8 mouse cellular contexts compared by ENCODE assay signal in the genomic region with DNA sequence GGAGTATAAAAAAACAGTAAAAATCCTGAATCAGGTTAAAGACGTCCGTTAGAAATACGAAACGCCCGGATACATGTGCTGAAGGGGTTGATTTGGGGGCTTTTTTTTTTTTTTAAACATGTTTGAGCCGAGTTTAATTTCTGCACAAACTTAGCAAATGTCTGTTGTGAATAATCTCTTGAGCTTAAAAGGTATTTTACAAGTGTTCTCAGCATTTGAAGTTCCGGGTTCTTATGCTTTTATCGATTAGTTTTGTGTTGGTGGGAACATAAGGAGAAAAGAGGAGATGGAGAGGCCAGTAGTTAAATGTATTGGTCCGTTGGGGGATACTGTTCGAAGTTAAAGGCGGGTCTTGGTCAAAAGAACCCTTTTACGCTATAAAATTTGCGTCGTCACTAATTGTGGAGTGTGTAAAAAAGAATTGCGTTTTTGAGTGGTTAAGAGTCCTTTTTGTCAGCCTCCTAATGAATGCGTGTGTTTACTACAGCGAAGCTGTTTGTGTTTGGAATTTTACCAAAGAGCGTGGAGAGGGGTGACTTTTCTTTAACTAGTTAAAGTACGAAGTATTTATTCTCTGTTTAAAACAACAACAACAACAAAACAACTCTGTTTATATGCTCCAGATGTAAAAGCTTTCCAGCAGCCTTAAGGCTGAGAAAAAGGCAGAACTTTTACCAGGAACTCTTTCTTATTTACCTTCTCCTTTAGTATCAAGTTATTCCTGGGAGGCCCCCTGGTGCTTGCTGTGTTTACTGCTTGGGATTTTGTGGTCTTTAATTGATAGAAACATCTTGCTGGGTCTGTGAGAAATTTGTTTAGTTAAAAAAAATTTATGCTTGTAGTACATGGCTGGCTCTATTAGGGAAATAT. TPM values are rescaled to one million over a fixed set of nuclear protein-coding genes. Genes with fewer than 3 reads are reported as not detected.
A peak's percentile ranks its signal among the peaks of the same experiment; 100 is the strongest.
DNase-seq lines count a peak whose midpoint lies in the region; ATAC-seq and TF ChIP-seq lines count a peak whose summit lies in the region.

No protein-coding gene starts in this region.

- no peak for ATAC-seq in hindbrain, embryonic 14.5 days (ENCODE audit: low FRiP score)

- H3K4me1 ChIP-seq in forebrain, embryonic 10.5 days: peaks cover 17% of the 10 kb centered on the region
- peaks cover 17% of the 10 kb centered on the region for H3K4me1 ChIP-seq in hindbrain, embryonic 14.5 days (replicated peaks; ENCODE audit: control insufficient read depth, insufficient read depth, low read length)
- peaks cover 10% of the 10 kb centered on the region for H3K4me1 ChIP-seq in liver, adult 2 months (ENCODE audit: control insufficient read depth, insufficient read depth, low read length)

- H3K36me3 ChIP-seq in forebrain, embryonic 10.5 days (replicated peaks): peaks cover 8% of the 10 kb centered on the region
- H3K36me3 ChIP-seq in hindbrain, embryonic 14.5 days (replicated peaks; ENCODE audit: control insufficient read depth, insufficient read depth): no peaks in the 10 kb centered on the region
- no peaks in the 10 kb centered on the region for H3K36me3 ChIP-seq in liver, adult 2 months (ENCODE audit: control insufficient read depth, insufficient read depth, low read length)

- no peak for TF ChIP-seq CTCF in liver, adult 2 months (IDR thresholded peaks at IDR 0.05; ENCODE audit: low read depth, low read length)

- H3K4me2 ChIP-seq in hindbrain, embryonic 14.5 days (replicated peaks): peak overlapping the region; percentile 81

- peak overlapping the region; percentile 98 for H3K4me3 ChIP-seq in forebrain, embryonic 10.5 days
- peak overlapping the region; percentile 73 for H3K4me3 ChIP-seq in hindbrain, embryonic 14.5 days (replicated peaks; ENCODE audit: low read length)
- peak overlapping the region; percentile 93 for H3K4me3 ChIP-seq in liver, adult 2 months (ENCODE audit: insufficient read depth, low read depth, low read length)

- intact Hi-C loops in heart, postnatal 25 days (cut with DNase I): loop anchor here (2.0 to 5.0 kb wide), 4 partner anchors 43 to 327 kb away; no protein-coding TSS in a partner anchor

- DNase-seq in heart, adult 11 months: peak; percentile 90
- DNase-seq in heart, postnatal 25 days (ENCODE audit: low spot score): no peak
- DNase-seq in adrenal gland, postnatal 14 days: peak; percentile 72
- DNase-seq in forebrain, embryonic 10.5 days (ENCODE audit: extremely low spot score, low spot score): no peak
- peak; percentile 66 for DNase-seq in hindbrain, embryonic 14.5 days (ENCODE audit: low spot score)
- DNase-seq in liver, adult 2 months (ENCODE audit: extremely low read depth, low read depth, low spot score): peak; percentile 53
- DNase-seq in neural tube, embryonic 10.5 days (ENCODE audit: extremely low spot score, low spot score): peak; percentile 17
- no peak for DNase-seq in natural killer cell, adult 2 months (ENCODE audit: low spot score in 2 of 2)

- H3K79me2 ChIP-seq in liver, adult 2 months (ENCODE audit: control insufficient read depth, insufficient read depth, low read length): peaks cover 16% of the 10 kb centered on the region; the same call in 1 of the 2 replicates

- H3K27ac ChIP-seq in forebrain, embryonic 10.5 days: peak overlapping the region; percentile 100
- H3K27ac ChIP-seq in hindbrain, embryonic 14.5 days: peak overlapping the region; percentile 97
- peak overlapping the region; percentile 83; the same call in 1 of the 2 replicates for H3K27ac ChIP-seq in liver, adult 2 months (replicated peaks; ENCODE audit: insufficient read depth, low read depth, low read length)

- no peak for TF ChIP-seq POLR2A in liver, adult 2 months (IDR thresholded peaks at IDR 0.05; ENCODE audit: extremely low read depth, insufficient read depth, low read length)

- whole genome bisulfite sequencing in forebrain, embryonic 10.5 days: under 1% methylated on average over 19 of the region's 19 CpGs
- WGBS in hindbrain, embryonic 14.5 days: under 1% methylated on average over 19 of the region's 19 CpGs
- under 1% methylated on average over 19 of the region's 19 CpGs for WGBS in liver, adult 2 months

- H3K9ac ChIP-seq in hindbrain, embryonic 14.5 days: peak overlapping the region; percentile 89
- peak overlapping the region; percentile 68 for H3K9ac ChIP-seq in liver, adult 2 months (ENCODE audit: low read depth, low read length)

- H3K9me3 ChIP-seq in forebrain, embryonic 10.5 days: 0 out of 2 replicates have a peak, but pooled peaks cover 8% of the 10 kb centered on the region
- H3K9me3 ChIP-seq in hindbrain, embryonic 14.5 days (ENCODE audit: control insufficient read depth, low read length): no peaks in the 10 kb centered on the region

- H3K27me3 ChIP-seq in forebrain, embryonic 10.5 days (ENCODE audit: poor library complexity, severe bottlenecking): no peaks in the 10 kb centered on the region
- no peaks in the 10 kb centered on the region for H3K27me3 ChIP-seq in hindbrain, embryonic 14.5 days (ENCODE audit: control insufficient read depth, insufficient read depth, low read length)
- no peaks in the 10 kb centered on the region for H3K27me3 ChIP-seq in liver, adult 2 months (ENCODE audit: control insufficient read depth, insufficient read depth, low read length)

RNA-seq across cellular contexts. Expression of a gene that starts 1.5 kb away (rescaled TPM):
- 100 to 1,000 TPM; 437 to 474 TPM for total RNA-seq in heart, postnatal 25 days (2021)
- total RNA-seq in adrenal gland, postnatal 14 days (2021): 358 and 364 TPM in 2 replicates
- 214 and 230 TPM in 2 replicates for polyA plus RNA-seq in forebrain, embryonic 10.5 days (2016; fragmentation: Nextera tagmentation; extraction: Ambion mirVana)
- polyA plus RNA-seq in hindbrain, embryonic 14.5 days (2014; fragmentation: Nextera tagmentation; extraction: Ambion mirVana): 231 and 251 TPM in 2 replicates
- total RNA-seq in liver, adult 2 months (2014; rRNA removed): 104 and 107 TPM in 2 replicates
- polyA plus RNA-seq in liver, adult 2 months (2012; rRNA removed): 11.9 and 12.1 TPM in 2 replicates

Comparison
In these comparisons a context has a peak if more than half of its experiments do, and no peak if none do; other contexts are left out.
1. DNase-seq: peak in heart, adult 11 months (single experiment), adrenal gland, postnatal 14 days (single experiment), hindbrain, embryonic 14.5 days (single experiment), liver, adult 2 months (single experiment) and neural tube, embryonic 10.5 days (single experiment); none in heart, postnatal 25 days (single experiment), forebrain, embryonic 10.5 days (single experiment) and natural killer cell, adult 2 months (0 of 2).
2. Peak in every context shown above with its lines, with median percentiles within 50 percentile points of each other: H3K27ac ChIP-seq and H3K4me3 ChIP-seq.